Mouse (Mus musculus) neural tube, embryonic 15.5 days (tissue): ENCODE results near the gene Sox14. TPM values are rescaled to one million over a fixed set of nuclear protein-coding genes. Genes with fewer than 3 reads are reported as not detected.

Source experiments
- ATAC-seq: fragments of 200-750 bp; cut with Nextera tagmentation; 2 replicates; pipeline ENCODE4 v1.8.0; 2017; ENCODE audit warnings: mild to moderate bottlenecking, moderate TSS enrichment, moderate library complexity; ENCODE audit not compliant: low FRiP score
- H3K27ac ChIP-seq: fragments of 300-500 bp; sonication (generic); replicated peaks from 2 replicates; pipeline ENCODE4 v1.5.1; 2015; ENCODE audit warnings: mild to moderate bottlenecking, inconsistent platforms
- H3K27me3 ChIP-seq: fragments of 300-500 bp; sonication (generic); replicated peaks from 2 replicates; pipeline ENCODE4 v1.6.1; 2015; ENCODE audit warnings: inconsistent platforms
- H3K36me3 ChIP-seq: fragments of 300-500 bp; sonication (generic); 2 replicates; pipeline ENCODE4 v1.6.1; 2015; ENCODE audit warnings: inconsistent platforms
- H3K4me1 ChIP-seq: fragments of 300-500 bp; sonication (generic); 2 replicates; pipeline ENCODE4 v1.6.1; 2015; ENCODE audit warnings: inconsistent platforms
- H3K4me2 ChIP-seq: fragments of 300-500 bp; sonication (generic); 2 replicates; pipeline ENCODE4 v1.6.1; 2015; ENCODE audit warnings: inconsistent platforms, mild to moderate bottlenecking, moderate library complexity
- H3K4me3 ChIP-seq: fragments of 300-500 bp; sonication (generic); replicated peaks from 2 replicates; pipeline ENCODE4 v1.5.1; 2015; ENCODE audit warnings: mild to moderate bottlenecking, inconsistent platforms
- H3K9ac ChIP-seq: fragments of 300-500 bp; sonication (generic); replicated peaks from 2 replicates; pipeline ENCODE4 v1.6.1; 2015; ENCODE audit warnings: mild to moderate bottlenecking, inconsistent platforms
- H3K9me3 ChIP-seq: fragments of 300-500 bp; sonication (generic); replicated peaks from 2 replicates; pipeline ENCODE4 v1.6.1; 2016; ENCODE audit warnings: inconsistent platforms
- WGBS: fragments of 180-500 bp; shearing (Covaris S2); methylation state at CpG from one replicate; pipeline ENCODE4 v1.1.7; 2015; ENCODE audit warnings: mixed read lengths; 5-methylcytosine and 5-hydroxymethylcytosine counted together
- polyA plus RNA-seq: library from polyadenylated mRNA; unstranded; fragments of >200 nt; fragmentation: Nextera tagmentation; extraction: Ambion mirVana; gene quantifications from 2 replicates; pipeline ENCODE4 v1.2.1, GENCODE M21; 2015

The Sox14 gene
- polyA plus RNA-seq: 8.0 and 10.2 TPM in 2 replicates

- H3K4me3 ChIP-seq: peak within 1 kb of the TSS; percentile 19
- no peak within 1 kb of the TSS for H3K27ac ChIP-seq
- under 1% methylated on average over 45 of the region's 47 CpGs for WGBS
- ATAC-seq: no peak
- no peaks in the 10 kb centered on the region for H3K36me3 ChIP-seq
- peaks cover 31% of the 10 kb centered on the region for H3K4me1 ChIP-seq
- no peak within 1 kb of the TSS for H3K9ac ChIP-seq
- H3K4me2 ChIP-seq: peak within 1 kb of the TSS; percentile 45
- H3K9me3 ChIP-seq: no peaks in the 10 kb centered on the region
- peaks cover 94% of the 10 kb centered on the region for H3K27me3 ChIP-seq
Observed at GRCm38 (mm10) chr9:99875618-99876372, at the start of gene Sox14. Sox14 (minus strand) TSS chr9:99876170.

DNA sequence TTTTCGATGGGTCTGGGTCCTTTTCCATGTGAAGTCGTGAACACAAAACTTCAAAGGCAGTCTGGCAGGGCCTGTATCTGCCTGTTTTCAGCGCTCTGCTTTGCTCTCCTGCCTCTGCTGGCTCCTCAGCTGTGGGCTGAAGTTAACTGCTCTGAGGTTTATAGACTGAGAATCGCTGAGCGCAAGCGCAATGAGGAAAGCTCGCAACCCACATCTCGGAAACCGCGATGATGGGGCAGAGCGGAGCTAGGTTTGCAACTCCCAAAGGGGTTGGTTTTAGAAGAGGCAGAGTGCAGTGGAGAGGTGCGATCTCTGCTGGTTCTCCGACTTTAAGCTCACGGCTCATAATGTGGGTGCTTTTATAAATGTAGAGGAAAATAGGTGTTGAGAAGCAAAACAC, 3.3 kb upstream of the Sox14 start:
- no peak for ATAC-seq
- WGBS: 3% methylated on average over 14 of the region's 14 CpGs

GRCm38 (mm10) chr9:99878588-99878987, 2.6 kb upstream of the Sox14 start:
- H3K4me3 ChIP-seq: no peak overlapping the region
- H3K27ac ChIP-seq: no peak overlapping the region
- H3K36me3 ChIP-seq: no peaks in the 10 kb centered on the region
- H3K4me2 ChIP-seq: no peak overlapping the region
- H3K9me3 ChIP-seq: no peaks in the 10 kb centered on the region
- no peak overlapping the region for H3K9ac ChIP-seq
- 7% methylated on average over 5 of the region's 5 CpGs for WGBS
- no peak for ATAC-seq
- H3K4me1 ChIP-seq: peaks cover 23% of the 10 kb centered on the region
- peaks cover 79% of the 10 kb centered on the region for H3K27me3 ChIP-seq

More for the DNA sequence above, 3.3 kb upstream of the Sox14 start:
- Histone ChIP-seq H3K4me3 (0 out of 2 replicates have a peak overlapping the region, but pooled peaks have one; percentile 2), H3K4me1 (peaks cover 23% of the 10 kb centered on the region), H3K4me2 (no peak overlapping the region), H3K9me3 (no peaks in the 10 kb centered on the region), H3K9ac (no peak overlapping the region), H3K27ac (no peak overlapping the region), H3K36me3 (no peaks in the 10 kb centered on the region), H3K27me3 (peaks cover 73% of the 10 kb centered on the region)

GRCm38 (mm10) chr9:99877056-99877546, 1.1 kb upstream of the Sox14 start:
- H3K27ac ChIP-seq: no peak overlapping the region
- 2% methylated on average over 22 of the region's 22 CpGs for WGBS

DNA sequence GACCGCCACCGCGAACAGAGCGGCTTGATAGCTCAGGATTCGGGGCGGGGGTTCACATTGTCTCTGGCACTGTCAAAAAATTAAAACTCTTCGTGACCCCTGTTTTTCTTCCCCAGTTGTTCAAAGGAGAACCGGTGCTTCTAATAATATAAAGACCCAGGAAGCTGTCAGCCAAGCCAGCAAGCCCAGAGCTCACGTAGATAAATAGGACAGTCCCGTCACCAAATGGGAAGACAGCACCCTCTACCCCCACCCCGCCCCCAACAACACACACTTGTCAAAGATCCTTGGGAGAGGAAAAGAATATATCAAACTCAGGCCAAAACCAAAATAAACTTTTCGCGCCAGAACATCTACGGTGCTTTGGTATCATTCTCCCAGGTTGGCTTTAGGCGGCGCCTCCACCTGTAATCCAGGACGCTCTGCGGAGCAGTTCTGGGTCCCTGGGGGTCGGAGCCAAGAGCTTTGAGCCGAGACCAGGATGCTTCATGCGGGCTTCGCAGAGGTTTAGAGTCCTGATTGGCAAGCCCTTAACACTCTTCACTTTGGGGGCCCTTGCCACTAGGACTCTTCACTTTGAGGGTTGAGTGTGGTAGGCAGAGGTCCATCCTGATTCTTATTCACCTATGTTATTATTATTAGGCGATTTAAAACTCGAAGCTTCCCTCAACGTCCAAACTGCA, 544 bp upstream of the Sox14 start:
- Histone ChIP-seq H3K27ac (no peak overlapping the region), H3K9ac (no peak overlapping the region), H3K36me3 (no peaks in the 10 kb centered on the region), H3K9me3 (no peaks in the 10 kb centered on the region), H3K4me1 (peaks cover 26% of the 10 kb centered on the region), H3K27me3 (peaks cover 94% of the 10 kb centered on the region), H3K4me2 (peak overlapping the region; percentile 45), H3K4me3 (peak overlapping the region; percentile 19)
- under 1% methylated on average over 25 of the region's 25 CpGs for WGBS
- ATAC-seq: no peak

More at GRCm38 (mm10) chr9:99877056-99877546, 1.1 kb upstream of the Sox14 start:
- no peak for ATAC-seq
- H3K4me2 ChIP-seq: peak overlapping the region; percentile 25; the same call in 1 of the 2 replicates
- H3K36me3 ChIP-seq: no peaks in the 10 kb centered on the region
- peaks cover 93% of the 10 kb centered on the region for H3K27me3 ChIP-seq
- H3K4me3 ChIP-seq: peak overlapping the region; percentile 6
- no peak overlapping the region for H3K9ac ChIP-seq
- no peaks in the 10 kb centered on the region for H3K9me3 ChIP-seq
- H3K4me1 ChIP-seq: peaks cover 23% of the 10 kb centered on the region

GRCm38 (mm10) chr9:99874735-99875617, 994 bp downstream of the Sox14 start:
- peaks cover 33% of the 10 kb centered on the region for H3K4me1 ChIP-seq
- H3K9ac ChIP-seq: no peak overlapping the region
- peak overlapping the region; percentile 19 for H3K4me3 ChIP-seq
- peak overlapping the region; percentile 45 for H3K4me2 ChIP-seq
- no peak overlapping the region for H3K27ac ChIP-seq
- H3K9me3 ChIP-seq: no peaks in the 10 kb centered on the region
- no peak for ATAC-seq
- H3K27me3 ChIP-seq: peaks cover 94% of the 10 kb centered on the region
- WGBS: 1% methylated on average over 52 of the region's 52 CpGs
- H3K36me3 ChIP-seq: no peaks in the 10 kb centered on the region

GRCm38 (mm10) chr9:99873721-99874120, 2.2 kb downstream of the Sox14 start:
- WGBS: 8% methylated on average over 2 of the region's 2 CpGs
- no peak overlapping the region for H3K9ac ChIP-seq
- H3K27me3 ChIP-seq: peaks cover 93% of the 10 kb centered on the region

GRCm38 (mm10) chr9:99873116-99873620, 2.8 kb downstream of the Sox14 start:
- H3K36me3 ChIP-seq: no peaks in the 10 kb centered on the region
- no peaks in the 10 kb centered on the region for H3K9me3 ChIP-seq
- WGBS: under 1% methylated on average over 15 of the region's 15 CpGs
- H3K27ac ChIP-seq: no peak overlapping the region
- no peak overlapping the region for H3K4me3 ChIP-seq
- no peak overlapping the region for H3K9ac ChIP-seq
- no peak for ATAC-seq
- no peak overlapping the region for H3K4me2 ChIP-seq
- H3K4me1 ChIP-seq: peaks cover 44% of the 10 kb centered on the region
- H3K27me3 ChIP-seq: peaks cover 91% of the 10 kb centered on the region

More at GRCm38 (mm10) chr9:99873721-99874120, 2.2 kb downstream of the Sox14 start:
- no peak overlapping the region for H3K27ac ChIP-seq
- H3K4me2 ChIP-seq: no peak overlapping the region
- H3K36me3 ChIP-seq: no peaks in the 10 kb centered on the region
- ATAC-seq: no peak
- H3K9me3 ChIP-seq: no peaks in the 10 kb centered on the region
- H3K4me3 ChIP-seq: no peak overlapping the region
- H3K4me1 ChIP-seq: peaks cover 40% of the 10 kb centered on the region

DNA sequence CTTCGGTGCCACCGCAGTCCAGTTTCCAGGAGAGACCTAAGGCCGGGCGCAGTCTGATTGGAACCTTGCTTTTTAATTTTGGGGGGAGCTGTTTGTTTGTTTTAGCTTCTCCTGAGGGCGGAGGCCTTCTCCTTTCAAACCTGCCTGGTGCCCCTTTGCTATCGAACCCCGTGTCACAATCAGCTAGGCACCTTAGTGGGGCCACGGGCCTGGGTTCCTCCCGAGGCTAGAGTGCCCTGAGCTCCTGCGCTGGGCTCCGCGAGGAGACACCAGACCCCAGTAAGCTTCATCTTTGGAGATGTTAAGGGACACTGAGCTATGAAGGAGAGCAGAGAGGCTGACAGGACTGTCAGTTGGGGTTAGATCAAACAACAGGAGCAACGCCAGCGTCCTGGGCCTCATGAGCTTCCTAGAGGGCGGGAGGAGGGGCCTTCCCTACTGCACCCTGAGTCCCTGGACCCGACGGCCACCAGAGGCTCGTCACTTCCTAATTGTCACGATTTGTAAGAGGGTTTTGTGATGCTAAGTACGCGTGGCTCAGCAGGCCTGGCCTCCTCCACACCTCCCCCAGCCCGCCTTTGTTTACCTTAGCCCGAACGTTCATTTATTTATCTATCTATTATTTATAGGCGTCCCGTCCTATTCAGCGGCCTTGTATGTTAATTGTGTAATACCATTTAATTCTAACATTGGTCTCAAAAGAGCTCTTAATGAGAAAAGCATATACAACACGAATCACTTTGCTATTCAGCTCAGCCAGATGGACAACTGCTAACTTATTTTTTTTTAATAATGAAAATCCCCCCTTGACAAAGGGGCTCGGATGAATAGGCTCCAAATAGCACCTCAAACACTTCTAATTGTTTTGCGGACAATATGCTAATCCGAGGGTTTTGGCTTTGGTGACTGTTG, 3.5 kb downstream of the Sox14 start:
- ATAC-seq: peak; percentile 12; the same call in 1 of the 2 replicates
- Histone ChIP-seq H3K4me2 (no peak overlapping the region), H3K27me3 (peaks cover 90% of the 10 kb centered on the region), H3K9me3 (no peaks in the 10 kb centered on the region), H3K4me1 (peaks cover 44% of the 10 kb centered on the region), H3K36me3 (no peaks in the 10 kb centered on the region), H3K9ac (no peak overlapping the region), H3K4me3 (no peak overlapping the region), H3K27ac (no peak overlapping the region)
- WGBS: 1% methylated on average over 31 of the region's 31 CpGs

DNA sequence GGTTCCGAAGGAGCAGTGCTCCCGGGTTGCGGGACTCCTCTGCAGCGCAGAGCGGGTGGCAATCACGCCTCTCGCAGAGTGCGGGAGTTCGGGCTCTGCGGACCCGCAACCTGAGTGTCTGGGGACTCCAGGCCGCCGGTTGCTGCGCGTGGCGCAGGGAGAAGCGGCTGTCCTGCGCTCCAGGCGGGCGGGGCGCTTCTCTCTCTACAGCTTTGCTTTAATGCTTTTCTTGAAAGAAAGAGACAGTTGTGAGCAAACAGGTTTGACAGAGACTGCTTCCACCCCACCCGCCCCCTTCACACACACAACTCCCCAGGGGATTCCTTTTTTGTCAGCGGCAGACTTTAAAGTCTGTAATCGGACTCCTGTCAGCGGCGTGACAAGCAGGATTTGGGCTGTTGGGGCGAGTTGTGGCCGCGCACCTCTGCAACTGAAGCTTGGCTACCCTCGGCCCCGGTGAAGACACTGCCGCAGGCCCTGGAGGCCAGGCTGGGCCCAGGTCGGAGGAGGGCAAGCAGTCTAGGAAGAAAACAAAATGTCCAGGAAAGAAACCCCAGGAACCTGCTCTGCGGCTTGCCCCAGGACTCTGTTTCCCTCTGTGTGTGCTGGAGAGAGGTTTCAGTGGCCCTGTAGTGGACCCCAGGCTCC, 4.3 kb downstream of the Sox14 start:
- Histone ChIP-seq H3K4me2 (peak overlapping the region; percentile 5; the same call in 1 of the 2 replicates), H3K27me3 (peaks cover 90% of the 10 kb centered on the region), H3K9ac (no peak overlapping the region), H3K9me3 (no peaks in the 10 kb centered on the region), H3K4me3 (no peak overlapping the region), H3K4me1 (peaks cover 38% of the 10 kb centered on the region), H3K27ac (no peak overlapping the region), H3K36me3 (no peaks in the 10 kb centered on the region)
- no peak for ATAC-seq
- WGBS: under 1% methylated on average over 34 of the region's 34 CpGs
